Mouse (Mus musculus): ENCODE measurements around the gene Adam17. TPM values are rescaled to one million over a fixed set of nuclear protein-coding genes. Genes with fewer than 3 reads are reported as not detected.
A peak's percentile ranks its signal among the peaks of the same experiment; 100 is the strongest.
"Not testable (repeated sequence)": the region's sequence is repeated elsewhere in the genome, so short reads cannot be mapped to it uniquely, and the experiment has no call there.

Gene Adam17
- 10 to 100 TPM; 48.4 to 63.3 TPM for total RNA-seq (2021)
- long read RNA-seq, experiment 1, full-length matches to known transcripts: 25 of 39 reads
- long read RNA-seq, experiment 1, partial matches to known transcripts: 8 of 39 reads
- long read RNA-seq, experiment 1, other reads (novel, unspliced or antisense): 6 of 39 reads
- long read RNA-seq, experiment 2, full-length matches to known transcripts: 19 of 30 reads
- long read RNA-seq, experiment 2, partial matches to known transcripts: 1 of 30 reads
- long read RNA-seq, experiment 2, other reads (novel, unspliced or antisense): 10 of 30 reads

DNA sequence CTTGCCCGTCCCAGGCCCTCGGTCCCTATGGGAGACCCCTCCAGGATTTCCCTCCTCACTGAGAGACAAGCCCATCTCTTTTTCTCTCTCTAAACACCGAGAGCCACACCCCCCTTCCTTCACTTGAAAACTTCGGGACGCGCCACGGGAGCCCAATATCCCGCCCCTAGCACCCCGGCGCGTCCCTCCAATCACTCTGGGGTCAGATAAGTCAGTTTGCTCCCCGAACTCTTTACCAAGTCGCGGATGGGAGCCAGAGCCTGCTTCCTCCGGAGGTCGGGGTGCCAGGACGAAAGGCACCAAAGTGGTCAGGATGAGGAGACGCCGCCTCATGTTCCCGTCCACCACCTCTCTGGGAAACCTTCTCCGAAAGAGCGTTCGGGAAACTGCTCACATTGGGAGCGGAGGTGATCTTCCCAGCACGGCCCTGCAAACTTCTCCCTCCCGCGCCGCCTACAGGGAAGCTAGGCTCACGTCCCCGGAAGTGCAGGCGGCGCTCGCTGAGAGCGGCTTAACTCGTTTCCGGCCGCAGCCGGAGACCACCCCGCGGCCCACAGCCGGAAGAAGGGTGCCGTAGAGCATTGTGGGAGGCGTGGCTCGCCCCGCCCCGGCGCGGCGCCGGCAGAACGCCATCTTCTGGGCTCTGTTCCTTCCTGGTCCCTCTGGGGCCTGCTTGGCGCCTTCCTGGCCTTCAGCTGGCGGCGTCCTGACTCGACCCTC is at the start of gene Adam17:
Adam17 (minus strand) TSS at position 533 of the 720 bp plus-strand sequence.
- intact Hi-C loops (cut with DNase I): loop anchor here (2.0 to 10.0 kb wide), 4 partner anchors 44 to 258 kb away; partner anchors contain the start of genes Iah1 and Ywhaq

DNA sequence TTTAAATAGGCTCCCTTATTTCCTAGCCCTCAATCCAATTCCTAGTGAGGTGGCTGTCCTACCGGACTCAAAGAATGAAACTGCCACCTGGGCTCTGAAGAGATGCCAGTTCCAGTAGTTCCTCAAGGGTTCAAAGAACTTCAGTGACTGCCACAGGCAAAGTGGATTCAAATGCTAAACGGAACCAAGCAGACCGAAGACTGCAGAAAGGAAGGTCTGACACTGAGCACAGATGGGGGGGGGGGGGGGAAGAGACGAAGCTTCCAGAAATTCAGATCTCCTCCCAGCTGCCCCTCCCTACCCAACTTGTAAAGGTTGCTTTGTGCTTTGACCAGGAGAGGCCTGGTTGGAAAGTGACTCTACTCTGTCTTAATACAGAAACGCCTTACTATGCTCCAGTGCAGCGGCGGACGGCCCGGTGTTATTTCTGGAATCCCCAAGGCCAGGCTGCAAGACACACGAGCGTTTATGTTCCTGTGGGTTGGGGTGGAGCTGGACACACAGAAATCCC is 45.2 kb upstream of the Adam17 start:
- intact Hi-C loops (cut with DNase I): loop anchor here (5.0 kb wide), 2 partner anchors 54 to 99 kb away; no protein-coding TSS in a partner anchor
- peak; percentile 6 to 9 for DNase-seq

More for the DNA sequence above, at the start of gene Adam17:
- DNase-seq: peak; percentile 98 to 99

DNA sequence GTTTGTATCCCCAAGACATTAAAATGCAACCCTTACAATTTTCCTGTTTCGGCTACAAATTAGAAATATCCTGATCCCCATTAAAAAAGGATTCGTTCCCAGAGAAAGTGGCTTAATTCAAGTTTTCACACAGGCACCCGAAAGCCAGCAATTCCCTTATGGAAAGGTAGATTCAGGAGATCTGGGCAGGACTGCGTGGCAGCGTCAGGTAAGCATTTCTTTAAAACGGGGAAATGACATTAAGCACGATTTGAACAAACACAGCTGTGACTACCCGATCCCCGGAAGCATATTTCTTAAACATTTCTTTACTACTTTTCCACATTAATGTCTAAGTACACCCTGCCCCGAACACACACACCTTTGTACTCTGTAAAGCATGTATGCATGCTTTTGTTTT is 44.7 kb upstream of the Adam17 start:
- peak in 1 of 2 experiments; percentile 5 for DNase-seq
- intact Hi-C loops (cut with DNase I): loop anchor here (5.0 kb wide), 2 partner anchors 54 to 99 kb away; no protein-coding TSS in a partner anchor

DNA sequence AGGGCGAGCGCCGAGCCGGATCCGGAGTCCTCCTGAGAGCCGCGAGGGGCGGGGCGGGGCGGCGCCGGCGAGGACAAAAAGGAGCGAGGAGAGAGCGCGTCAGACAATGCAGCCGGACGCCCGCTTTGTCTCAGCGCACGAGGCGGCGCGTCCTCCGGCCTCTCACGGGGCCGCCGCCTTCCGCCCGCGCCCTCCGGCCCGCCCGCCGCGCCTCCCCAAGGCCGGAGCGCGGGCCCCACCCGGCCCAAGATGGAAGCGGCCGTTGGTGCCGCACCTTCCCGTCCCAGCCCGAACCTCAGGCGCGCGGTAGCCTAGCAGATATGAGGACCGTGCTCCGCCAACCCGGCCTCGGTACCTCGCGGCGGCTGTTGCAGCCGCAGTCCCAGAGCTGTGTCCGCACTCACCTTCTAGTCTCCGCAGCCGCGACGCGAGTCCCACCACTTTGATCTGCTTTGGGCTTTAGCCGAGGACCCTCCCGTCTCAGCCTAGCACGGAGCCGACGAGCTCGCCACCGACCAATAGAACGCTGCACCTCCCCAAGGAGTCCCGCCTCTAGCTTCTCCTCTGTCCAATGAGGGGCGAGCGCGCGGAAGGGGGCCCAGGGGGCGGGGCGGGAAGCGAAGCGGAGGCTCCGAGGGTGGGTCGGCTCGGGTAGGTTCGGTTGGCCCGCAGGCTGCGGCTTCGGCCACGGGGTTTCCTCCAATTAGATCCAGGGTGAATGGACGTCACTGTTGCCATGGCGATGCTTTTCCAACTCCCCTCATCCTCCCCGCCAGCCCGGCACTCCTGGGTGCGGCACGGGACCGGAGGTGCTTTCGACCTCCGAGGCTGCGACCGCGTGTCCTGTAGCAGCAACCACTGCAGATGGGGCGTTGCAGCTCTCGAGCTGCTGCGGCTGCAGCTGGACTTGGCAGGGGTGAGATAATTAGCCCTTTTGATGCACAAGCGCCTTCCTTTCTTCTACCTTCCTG is 44.0 kb upstream of the Adam17 start, which contains the start of gene Ywhaq:
Ywhaq (minus strand) TSS at position 538 of the 971 bp plus-strand sequence.
- peak; percentile 95 to 96 for DNase-seq
- intact Hi-C loops (cut with DNase I): loop anchor here (2.0 to 5.0 kb wide), 3 partner anchors 45 to 100 kb away; partner anchors contain the start of gene Adam17

DNA sequence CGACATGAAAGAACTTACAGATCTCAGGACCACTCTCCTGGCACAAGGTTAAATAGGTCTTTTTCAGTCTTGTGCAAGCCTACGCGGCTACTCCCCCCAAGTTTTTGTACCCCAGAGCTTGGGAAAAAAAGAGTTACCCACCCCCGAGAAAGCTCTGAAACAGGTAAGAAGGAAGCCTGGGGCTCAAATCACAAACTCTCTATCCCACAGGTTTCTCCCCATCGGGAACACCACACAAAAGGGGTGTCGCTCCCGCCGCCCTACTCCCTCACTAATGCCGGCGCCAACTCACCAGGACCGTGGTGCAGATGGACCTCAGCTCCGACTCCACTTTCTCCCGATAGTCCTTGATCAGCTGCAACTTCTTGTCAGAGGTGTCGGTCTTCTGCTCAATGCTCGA is 43.1 kb upstream of the Adam17 start:
- intact Hi-C loops (cut with DNase I): loop anchor here (2.0 to 5.0 kb wide), 3 partner anchors 44 to 101 kb away; partner anchors contain the start of gene Adam17
- DNase-seq: peak; percentile 15 to 23

DNA sequence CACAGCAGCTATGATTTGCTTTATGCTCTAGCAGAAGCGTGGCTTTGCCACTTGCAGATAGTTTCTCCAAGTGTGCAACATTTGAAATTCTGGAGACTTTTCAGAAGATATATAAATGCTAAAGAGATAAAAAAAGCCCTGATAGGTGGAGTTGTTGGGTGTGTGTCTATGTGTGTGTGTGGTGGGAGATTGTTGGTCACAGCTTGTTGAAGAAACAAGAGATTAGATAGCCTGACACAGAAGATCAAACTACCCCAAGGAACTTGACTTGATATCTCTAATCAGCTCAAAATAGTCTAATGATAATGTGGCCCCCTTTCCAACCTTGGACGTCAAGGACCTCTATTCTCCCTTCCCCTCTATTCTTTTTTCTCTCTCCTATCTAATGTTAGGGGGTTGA is 37.2 kb upstream of the Adam17 start:
- DNase-seq: no peak
- intact Hi-C loops (cut with DNase I): no loop called here

DNA sequence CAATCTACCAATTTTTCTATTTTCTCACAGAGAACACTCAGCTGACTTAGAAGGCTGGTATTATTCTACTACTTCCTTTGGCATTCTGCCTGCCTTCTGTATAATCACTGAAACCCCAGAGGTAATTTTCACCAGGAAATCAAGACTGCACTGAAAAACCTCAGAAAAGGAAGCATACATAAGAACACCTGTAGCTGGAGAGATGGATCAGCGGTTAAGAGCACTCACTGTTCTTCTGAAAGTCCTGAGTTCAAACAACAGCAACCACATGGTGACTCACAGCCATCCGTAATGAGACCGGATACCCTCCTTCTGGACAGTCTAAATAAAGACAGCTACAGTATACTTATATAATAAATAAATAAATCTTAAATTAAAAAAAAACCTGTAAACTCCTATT is 36.2 kb upstream of the Adam17 start:
- intact Hi-C loops (cut with DNase I): no loop called here
- DNase-seq: no peak

DNA sequence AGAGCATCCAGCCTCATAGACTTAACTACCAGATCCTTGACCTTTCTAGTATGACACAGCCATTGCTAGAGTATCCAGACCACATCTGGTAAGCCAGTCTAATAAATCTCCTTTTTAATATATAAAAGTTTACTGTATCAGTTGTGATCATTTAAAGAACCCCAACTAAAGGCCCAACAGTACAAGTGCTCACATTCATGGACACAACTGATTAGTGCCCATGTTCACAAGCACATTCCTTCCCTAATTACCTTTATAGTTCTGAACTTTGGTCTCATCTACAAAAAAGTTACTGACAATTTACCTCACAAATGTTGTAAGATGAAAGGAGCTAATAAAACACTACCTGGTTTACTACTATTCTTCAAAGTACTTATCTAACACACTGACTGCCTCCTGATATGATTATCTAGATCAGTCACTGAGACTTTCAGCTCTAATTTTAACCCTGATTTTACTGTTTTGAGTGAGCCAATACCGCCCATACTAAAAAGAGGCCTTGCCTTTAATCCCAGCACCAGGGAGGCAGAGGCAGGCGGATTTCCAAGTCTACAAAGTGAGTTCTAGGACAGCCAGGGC is 35.4 kb upstream of the Adam17 start:
- intact Hi-C loops (cut with DNase I): no loop called here
- no peak for DNase-seq

DNA sequence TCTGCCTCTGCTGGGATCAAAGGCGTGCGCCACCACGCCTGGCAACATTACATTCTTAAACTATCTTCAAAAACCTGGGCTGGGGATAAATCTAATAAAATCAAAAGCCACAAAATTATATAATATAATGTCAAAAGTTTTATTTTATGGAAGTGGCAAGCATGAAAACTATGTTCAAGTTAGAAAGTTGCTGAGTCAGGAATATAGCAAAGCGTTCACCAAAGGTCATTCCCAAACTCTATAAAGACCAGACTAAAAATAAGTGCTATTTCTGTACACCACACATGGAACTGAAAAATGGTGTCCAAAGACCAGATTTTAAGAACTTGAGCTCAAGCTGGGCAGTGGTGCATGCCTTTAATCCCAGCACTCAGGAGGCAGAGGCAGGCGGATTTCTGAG is 29.3 kb upstream of the Adam17 start:
- intact Hi-C loops (cut with DNase I): no loop called here
- DNase-seq: no peak

DNA sequence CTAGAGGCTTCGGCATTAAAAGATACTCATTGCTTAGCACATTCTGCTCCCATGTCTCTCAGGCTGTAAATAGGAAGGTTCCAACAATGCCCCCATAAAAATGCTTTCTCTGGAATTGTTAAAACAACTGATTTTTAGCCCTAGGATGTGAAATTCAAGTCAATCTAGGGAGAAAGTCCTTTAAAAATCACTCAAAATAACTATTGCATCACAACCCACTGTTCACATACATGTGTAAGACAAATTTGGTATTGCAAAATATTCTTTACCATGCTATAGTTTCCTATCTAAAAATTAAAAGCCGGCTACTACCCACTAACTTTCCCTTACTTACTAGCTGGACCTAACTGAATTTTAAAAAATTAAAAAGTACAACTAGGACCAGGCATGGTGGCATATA is 12.8 kb upstream of the Adam17 start:
- DNase-seq: no peak
- intact Hi-C loops (cut with DNase I): no loop called here

DNA sequence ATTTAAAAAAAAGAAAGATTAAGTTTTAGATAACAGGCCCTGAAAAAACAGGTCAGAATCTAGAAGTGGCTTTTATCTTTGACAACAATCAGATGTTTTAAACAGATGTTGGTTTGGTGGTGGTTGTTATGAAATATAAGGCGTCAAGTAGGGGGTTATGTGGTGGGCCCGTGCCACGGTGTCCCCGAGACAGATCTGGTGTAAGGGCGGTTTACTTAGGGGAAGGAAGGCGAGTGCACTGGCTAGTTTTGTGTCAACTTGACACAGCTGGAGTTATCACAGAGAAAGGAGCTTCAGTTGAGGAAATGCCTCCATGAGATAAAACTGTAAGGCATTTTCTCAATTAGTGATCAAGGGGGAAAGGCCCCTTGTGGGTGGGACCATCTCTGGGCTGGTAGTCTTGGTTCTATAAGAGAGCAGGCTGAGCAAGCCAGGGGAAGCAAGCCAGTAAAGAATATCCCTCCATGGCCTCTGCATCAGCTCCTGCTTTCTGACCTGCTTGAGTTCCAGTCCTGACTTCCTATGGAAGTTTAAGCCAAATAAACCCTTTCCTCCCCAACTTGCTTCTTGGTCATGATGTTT is 5.4 kb upstream of the Adam17 start:
- intact Hi-C loops (cut with DNase I): loop anchor here (10.0 kb wide), 1 partner anchor 264 kb away; no protein-coding TSS in a partner anchor

DNA sequence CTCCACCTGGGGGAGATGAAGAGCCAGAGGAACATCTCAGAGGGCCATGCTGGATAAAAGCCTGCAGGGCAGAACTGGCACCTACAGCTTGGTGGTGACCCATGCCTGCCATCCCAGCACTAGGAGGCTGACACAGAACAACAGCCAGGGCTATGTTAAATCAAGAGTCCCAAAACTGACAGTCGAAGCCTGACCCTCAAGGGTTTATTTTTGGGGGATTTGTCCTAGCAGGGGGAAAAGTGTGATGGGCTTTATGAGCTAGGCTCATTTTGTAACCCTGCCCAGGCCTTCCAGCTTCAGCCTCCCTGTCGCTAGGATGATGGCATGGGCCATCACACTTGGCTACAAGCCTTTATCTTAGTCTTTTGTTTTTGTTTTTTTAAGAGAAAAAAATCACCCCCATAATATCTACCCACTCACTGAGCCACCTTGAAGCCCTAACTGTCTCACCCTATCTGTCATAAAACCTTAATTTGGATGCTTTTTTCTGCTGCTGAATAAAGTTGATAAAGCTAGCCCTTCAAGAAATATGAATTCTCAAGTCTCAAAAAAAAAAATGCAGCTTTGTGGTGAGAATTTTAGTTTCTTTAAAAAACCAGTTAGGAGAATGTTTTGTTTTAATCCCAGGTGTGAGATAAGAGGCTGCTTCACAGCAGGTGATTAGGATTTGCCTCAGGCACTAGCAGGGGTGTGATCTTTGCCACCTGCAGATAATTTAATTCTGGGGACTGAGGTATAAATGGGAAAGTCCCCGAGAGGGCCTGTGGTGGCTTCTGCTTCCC is 2.1 kb upstream of the Adam17 start:
- intact Hi-C loops (cut with DNase I): loop anchor here (10.0 kb wide), 1 partner anchor 261 kb away; no protein-coding TSS in a partner anchor
- DNase-seq: no peak

More for the DNA sequence above, 5.4 kb upstream of the Adam17 start:
- not testable (repeated sequence) for DNase-seq

DNA sequence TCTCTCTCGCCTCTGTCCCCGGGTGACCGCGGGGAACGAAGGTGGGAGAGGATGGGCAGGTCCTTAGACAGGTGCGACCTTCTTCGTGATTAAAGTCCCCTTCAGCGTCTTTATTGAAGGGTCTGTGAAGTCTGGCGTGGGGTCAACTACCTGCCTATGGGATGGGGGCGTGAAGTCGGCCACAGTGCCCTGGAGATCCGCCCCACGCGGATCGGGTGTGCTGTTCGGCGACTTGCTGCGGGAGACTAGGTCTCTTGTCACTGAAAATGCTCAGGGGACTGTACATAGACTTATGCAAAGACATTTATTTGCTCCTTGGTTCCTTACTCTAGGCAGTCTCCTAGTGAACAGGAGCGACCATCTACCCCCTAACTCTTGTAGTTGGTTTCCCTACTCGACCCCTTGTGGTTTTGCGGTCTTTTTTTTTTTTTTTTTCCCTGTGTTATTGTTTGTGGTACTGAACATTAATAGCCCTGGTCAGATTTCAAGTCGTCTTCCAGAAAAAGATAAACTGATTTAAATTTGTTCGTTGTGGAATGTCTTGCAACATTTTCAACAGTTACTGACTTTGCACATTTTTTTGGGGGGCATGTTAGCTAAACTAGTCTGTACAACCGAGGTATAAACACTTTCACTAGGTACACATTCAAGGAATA is 516 bp upstream of the Adam17 start:
- no peak for DNase-seq
- intact Hi-C loops (cut with DNase I): loop anchor here (2.0 to 10.0 kb wide), 4 partner anchors 43 to 259 kb away; partner anchors contain the start of genes Iah1 and Ywhaq

DNA sequence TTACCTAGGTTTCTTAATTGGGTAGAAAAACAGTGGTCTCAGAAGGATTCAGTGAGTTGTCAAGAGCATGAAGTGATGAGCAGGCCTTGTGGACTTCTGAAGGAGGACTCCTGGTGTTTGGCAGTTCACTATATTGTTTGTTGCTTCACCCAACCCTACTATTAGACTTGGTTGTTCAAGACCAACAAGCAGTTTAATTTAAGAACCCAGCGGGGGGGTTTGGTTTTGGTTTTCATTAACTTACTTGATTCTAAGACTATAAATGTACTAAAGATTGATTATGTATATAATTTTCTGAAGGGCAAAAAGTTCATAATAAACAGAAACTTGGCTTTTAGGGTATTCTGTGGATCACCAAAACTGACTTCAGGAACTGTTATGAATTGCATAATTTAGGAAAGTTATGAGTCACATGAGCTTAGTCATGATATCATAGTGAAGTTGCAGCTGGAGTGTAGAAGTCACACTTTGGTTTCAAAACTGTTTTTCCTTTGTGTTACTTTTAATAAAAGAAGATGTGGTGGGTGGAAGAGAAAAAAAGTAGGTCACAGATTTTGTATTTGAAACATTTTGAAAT is 3.3 kb downstream of the Adam17 start:
- intact Hi-C loops (cut with DNase I): loop anchor here (5.0 to 10.0 kb wide), 2 partner anchors 53 to 255 kb away; partner anchors contain the start of gene Iah1
- DNase-seq: no peak

DNA sequence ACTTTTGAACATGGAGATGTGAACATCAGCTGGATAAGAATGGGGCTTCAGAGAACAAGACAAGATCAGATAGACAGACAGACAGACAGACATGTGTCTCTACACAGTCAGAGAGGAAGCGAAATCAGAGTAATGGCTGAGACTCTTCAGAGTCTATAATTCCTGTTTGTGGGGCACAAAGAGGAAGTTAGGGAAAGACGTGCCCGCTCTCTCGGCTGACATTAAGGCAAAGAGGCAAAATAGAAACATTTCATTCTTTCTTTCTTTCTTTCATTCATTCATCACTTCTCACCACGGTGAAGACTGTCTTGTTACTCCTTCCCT is 4.4 kb downstream of the Adam17 start:
- no peak for DNase-seq
- intact Hi-C loops (cut with DNase I): no loop called here

DNA sequence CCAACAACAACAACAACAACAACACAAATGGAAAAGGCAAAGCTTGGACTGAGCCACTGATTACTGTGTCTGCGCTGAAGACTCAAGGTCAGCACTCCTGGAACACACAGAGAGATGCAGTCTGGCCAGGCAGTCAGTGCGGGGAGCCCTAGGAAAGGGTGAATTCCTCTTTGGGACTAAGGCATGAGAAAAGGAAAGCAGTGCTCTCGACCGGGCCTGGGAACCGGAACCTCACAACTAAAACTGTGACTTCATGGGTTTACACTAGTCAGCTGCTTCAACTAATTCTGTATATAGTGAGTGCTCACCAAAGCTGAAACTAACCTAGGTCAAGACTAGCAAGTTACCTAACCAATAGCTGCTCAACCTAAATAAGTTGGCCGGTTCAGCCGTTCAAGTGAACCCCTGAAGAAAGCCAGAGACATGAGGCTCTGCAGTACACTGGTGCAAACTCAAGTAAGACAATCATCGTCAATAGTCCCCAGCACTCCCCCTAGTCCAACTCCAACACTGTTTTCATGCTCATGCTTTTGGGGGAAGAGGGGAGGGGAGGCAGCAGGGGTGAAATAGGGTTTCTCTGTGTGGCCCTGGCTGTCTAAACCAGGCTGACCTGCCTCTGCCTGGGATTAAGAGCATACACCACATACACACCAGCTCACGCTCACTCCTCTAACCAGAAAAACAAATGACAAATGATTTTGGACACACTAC is 4.9 kb downstream of the Adam17 start:
- intact Hi-C loops (cut with DNase I): no loop called here
- DNase-seq: peak in 1 of 2 experiments; percentile 14
